Mouse (Mus musculus): ENCODE results near the gene Dnajb8. TPM values are rescaled to one million over a fixed set of nuclear protein-coding genes. Genes with fewer than 3 reads are reported as not detected.
A peak's percentile ranks its signal among the peaks of the same experiment; 100 is the strongest.

The Dnajb8 gene
- total RNA-seq (2015) (not detected in 2 replicates), total RNA-seq (2017) (not detected in 2 replicates)

GRCm38 (mm10) chr6:88221968-88222367 lies at the start of gene Dnajb8:
Dnajb8 (plus strand) TSS chr6:88222268.
- ATAC-seq (replicated peaks; ENCODE audit: poor library complexity): no peak

GRCm38 (mm10) chr6:88174191-88174590 lies 47.9 kb upstream of the Dnajb8 start:
- peak; percentile 37; the same call in 1 of the 2 replicates for ATAC-seq (replicated peaks; ENCODE audit: poor library complexity)

- no peak for ATAC-seq (replicated peaks; ENCODE audit: poor library complexity)
Measured at GRCm38 (mm10) chr6:88174676-88175075, 47.4 kb upstream of the Dnajb8 start.

- ATAC-seq (replicated peaks; ENCODE audit: poor library complexity): peak; percentile 25; the same call in 1 of the 2 replicates
Measured at GRCm38 (mm10) chr6:88184671-88185070, 37.4 kb upstream of the Dnajb8 start.

GRCm38 (mm10) chr6:88188148-88188547 lies 33.9 kb upstream of the Dnajb8 start:
- no peak for ATAC-seq (replicated peaks; ENCODE audit: poor library complexity)

GRCm38 (mm10) chr6:88189312-88190042 lies 32.6 kb upstream of the Dnajb8 start:
- peak; percentile 70 for ATAC-seq (replicated peaks; ENCODE audit: poor library complexity)

- no peak for ATAC-seq (replicated peaks; ENCODE audit: poor library complexity)
Measured at GRCm38 (mm10) chr6:88190043-88190309, 32.1 kb upstream of the Dnajb8 start.

- 0 out of 2 replicates have a peak, but pooled peaks have one; percentile 2 for ATAC-seq (replicated peaks; ENCODE audit: poor library complexity)
Measured at GRCm38 (mm10) chr6:88190310-88191023, 31.6 kb upstream of the Dnajb8 start.

GRCm38 (mm10) chr6:88191024-88191365 lies 31.1 kb upstream of the Dnajb8 start:
- no peak for ATAC-seq (replicated peaks; ENCODE audit: poor library complexity)

GRCm38 (mm10) chr6:88191411-88192070 lies 30.5 kb upstream of the Dnajb8 start:
- no peak for ATAC-seq (replicated peaks; ENCODE audit: poor library complexity)

- ATAC-seq (replicated peaks; ENCODE audit: poor library complexity): no peak
Measured at GRCm38 (mm10) chr6:88192756-88193155, 29.3 kb upstream of the Dnajb8 start.

- ATAC-seq (replicated peaks; ENCODE audit: poor library complexity): no peak
Measured at GRCm38 (mm10) chr6:88193433-88194052, 28.5 kb upstream of the Dnajb8 start, which contains the start of gene Gata2. Gata2 (plus strand) TSS chr6:88193891.

GRCm38 (mm10) chr6:88194053-88194977 lies 27.8 kb upstream of the Dnajb8 start:
- no peak for ATAC-seq (replicated peaks; ENCODE audit: poor library complexity)

- ATAC-seq (replicated peaks; ENCODE audit: poor library complexity): no peak
Measured at GRCm38 (mm10) chr6:88194978-88195325, 27.1 kb upstream of the Dnajb8 start.

GRCm38 (mm10) chr6:88196054-88196732 lies 25.9 kb upstream of the Dnajb8 start:
- ATAC-seq (replicated peaks; ENCODE audit: poor library complexity): no peak

GRCm38 (mm10) chr6:88196733-88197312 lies 25.2 kb upstream of the Dnajb8 start:
- no peak for ATAC-seq (replicated peaks; ENCODE audit: poor library complexity)

- ATAC-seq (replicated peaks; ENCODE audit: poor library complexity): no peak
Measured at GRCm38 (mm10) chr6:88197313-88198069, 24.6 kb upstream of the Dnajb8 start.

- ATAC-seq (replicated peaks; ENCODE audit: poor library complexity): peak; percentile 18
Measured at GRCm38 (mm10) chr6:88198070-88198940, 23.8 kb upstream of the Dnajb8 start.
